In genomic region chr10:23526796-23527195, GRCm38 (mm10) we compare ENCODE assay signal across 24 mouse cellular contexts.
"Had no signal": no experiment of that assay in that cellular context is flagged by ENCODE, and none has a peak within 500 bp of the region (broad histone marks: within the 10 kb centered on the region; RNA-seq: fewer than 3 reads in every experiment).

No protein-coding gene starts in this region.

- H3K4me1 ChIP-seq: heart, embryonic 13.5 days; heart, embryonic 15.5 days; hindbrain, embryonic 13.5 days; hindbrain, embryonic 15.5 days; liver, embryonic 12.5 days had no signal

- H3K4me3 ChIP-seq: heart, adult 2 months; heart, embryonic 13.5 days; heart, embryonic 15.5 days; hindbrain, embryonic 13.5 days; hindbrain, embryonic 15.5 days; limb, embryonic 13.5 days; limb, embryonic 15.5 days; liver, embryonic 12.5 days had no signal

- H3K36me3 ChIP-seq: heart, embryonic 13.5 days; heart, embryonic 15.5 days; hindbrain, embryonic 13.5 days; hindbrain, embryonic 15.5 days; limb, embryonic 13.5 days; limb, embryonic 15.5 days; liver, embryonic 12.5 days had no signal

- DNase-seq: gastrocnemius, postnatal 14 days; gastrocnemius, postnatal 36 days; heart, adult 11 months; heart, adult 2 months; heart, postnatal 14 days; heart, postnatal 36 days; kidney, adult 11 months; kidney, adult 2 months; kidney, postnatal 14 days; kidney, postnatal 36 days; layer of hippocampus, adult 9-11 months; layer of hippocampus, postnatal 36 days; left cerebral cortex, postnatal 4 days had no signal

- H3K9ac ChIP-seq: heart, embryonic 13.5 days; heart, embryonic 15.5 days; hindbrain, embryonic 13.5 days; hindbrain, embryonic 15.5 days; limb, embryonic 13.5 days; limb, embryonic 15.5 days; liver, embryonic 12.5 days; liver, embryonic 14.5 days had no signal

- H3K27me3 ChIP-seq: heart, embryonic 13.5 days; heart, embryonic 15.5 days; hindbrain, embryonic 13.5 days; hindbrain, embryonic 15.5 days; limb, embryonic 13.5 days; limb, embryonic 15.5 days; liver, embryonic 12.5 days had no signal

- H3K27ac ChIP-seq: heart, adult 2 months; heart, embryonic 13.5 days; heart, embryonic 15.5 days; hindbrain, embryonic 13.5 days; hindbrain, embryonic 15.5 days; hindbrain, postnatal 0 days; limb, embryonic 13.5 days; limb, embryonic 15.5 days; liver, embryonic 12.5 days; liver, embryonic 14.5 days had no signal

- H3K4me2 ChIP-seq: heart, embryonic 11.5 days; heart, embryonic 13.5 days; heart, embryonic 15.5 days; hindbrain, embryonic 13.5 days; hindbrain, embryonic 15.5 days; limb, embryonic 13.5 days; limb, embryonic 15.5 days; liver, embryonic 12.5 days had no signal

- ATAC-seq: hindbrain, postnatal 0 days; intestine, embryonic 16.5 days; liver, embryonic 12.5 days had no signal

- H3K9me3 ChIP-seq: heart, embryonic 13.5 days; heart, embryonic 15.5 days; hindbrain, embryonic 13.5 days; hindbrain, embryonic 15.5 days; limb, embryonic 13.5 days; limb, embryonic 15.5 days; liver, embryonic 12.5 days had no signal
